Mouse (Mus musculus) kidney, adult 11 months (tissue): ENCODE results near the gene Ifna15.
"Not testable (repeated sequence)": the region's sequence is repeated elsewhere in the genome, so short reads cannot be mapped to it uniquely, and the experiment has no call there.

Experiments used
- DNase-seq: peaks from one replicate; pipeline ENCODE4 v3.0.0; 2022

Gene Ifna15

DNA sequence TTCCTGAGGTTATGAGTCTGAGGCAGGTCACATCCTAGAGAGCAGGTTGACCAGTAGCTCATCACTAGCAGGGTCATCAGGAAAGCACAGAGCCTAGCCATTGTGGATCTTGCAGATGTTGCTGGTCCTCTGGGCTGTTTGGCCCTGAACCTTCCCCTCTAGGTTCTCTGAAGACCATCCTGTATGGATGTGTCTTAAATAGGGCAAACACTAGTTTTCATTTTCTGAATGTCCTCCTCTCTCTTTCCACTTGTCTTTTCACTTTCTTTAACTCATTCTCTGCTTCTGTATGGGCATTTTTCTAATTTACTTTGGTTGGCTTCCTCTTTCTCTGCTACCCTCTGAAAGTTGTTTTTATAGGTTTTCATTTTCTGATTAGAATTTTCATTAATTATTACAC is at the start of gene Ifna15:
Gene Ifna15 (minus strand): TSS at position 101 of the 400 bp plus-strand sequence.
- not testable (repeated sequence) for DNase-seq

DNA sequence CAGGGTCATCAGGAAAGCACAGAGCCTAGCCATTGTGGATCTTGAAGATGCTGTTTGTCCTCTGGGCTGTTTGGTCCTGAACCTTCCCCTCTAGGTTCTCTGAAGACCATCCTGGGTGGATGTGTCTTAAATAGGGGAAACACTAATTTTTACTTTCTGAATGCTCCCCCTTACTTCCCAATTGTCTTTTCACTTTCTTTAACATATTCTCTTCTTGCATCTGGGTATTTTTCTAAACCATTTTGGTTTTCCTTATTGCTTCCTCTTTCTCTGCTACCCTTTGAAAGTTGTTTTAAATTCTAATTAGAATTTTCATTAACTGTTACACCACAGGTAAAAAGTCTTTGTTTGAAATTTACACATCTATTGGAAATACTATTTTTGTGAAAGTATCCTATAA is 45.2 kb upstream of the Ifna15 start, which contains the start of gene Ifna12:
Gene Ifna12 (minus strand): TSS at position 101 of the 400 bp plus-strand sequence.
- DNase-seq: no peak

DNA sequence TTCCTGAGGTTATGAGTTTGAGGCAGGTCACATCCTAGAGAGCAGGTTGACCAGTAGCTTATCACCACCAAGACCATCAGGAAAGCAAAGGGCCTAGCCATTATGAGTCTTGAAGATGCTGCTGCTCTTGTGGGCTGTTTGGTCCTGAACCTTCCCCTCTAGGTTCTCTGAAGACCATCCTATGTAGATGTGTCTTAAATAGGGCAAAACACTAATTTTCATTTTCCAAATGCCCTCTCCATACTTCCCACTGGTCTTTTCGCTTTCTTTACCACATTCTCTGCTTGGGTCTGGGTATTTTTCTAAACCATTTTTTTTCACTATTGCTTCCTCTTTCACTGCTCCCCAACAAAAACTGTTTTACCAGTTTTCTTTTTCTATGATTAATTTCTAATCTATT is 34.2 kb upstream of the Ifna15 start, which contains the start of gene Ifna9:
Gene Ifna9 (minus strand): TSS at position 101 of the 400 bp plus-strand sequence.
- no peak for DNase-seq

DNA sequence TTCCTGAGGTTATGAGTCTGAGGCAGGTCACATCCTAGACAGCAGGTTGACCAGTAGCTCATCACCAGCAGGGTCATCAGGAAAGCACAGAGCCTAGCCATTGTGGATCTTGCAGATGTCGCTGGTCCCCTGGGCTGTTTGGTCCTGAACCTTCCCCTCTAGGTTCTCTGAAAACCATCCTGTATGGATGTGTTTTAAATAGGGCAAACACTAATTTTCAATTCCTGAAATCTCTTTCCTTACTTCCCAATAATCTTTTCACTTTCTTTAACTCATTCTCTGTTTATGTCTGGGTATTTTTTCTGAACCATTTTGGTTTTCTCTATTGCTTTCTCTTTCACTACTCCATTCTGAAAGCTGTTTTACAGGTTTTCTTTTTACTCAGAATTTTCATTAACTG is 13.7 kb upstream of the Ifna15 start, which contains the start of gene Ifna14:
Gene Ifna14 (minus strand): TSS at position 101 of the 400 bp plus-strand sequence.
- DNase-seq: no peak

DNA sequence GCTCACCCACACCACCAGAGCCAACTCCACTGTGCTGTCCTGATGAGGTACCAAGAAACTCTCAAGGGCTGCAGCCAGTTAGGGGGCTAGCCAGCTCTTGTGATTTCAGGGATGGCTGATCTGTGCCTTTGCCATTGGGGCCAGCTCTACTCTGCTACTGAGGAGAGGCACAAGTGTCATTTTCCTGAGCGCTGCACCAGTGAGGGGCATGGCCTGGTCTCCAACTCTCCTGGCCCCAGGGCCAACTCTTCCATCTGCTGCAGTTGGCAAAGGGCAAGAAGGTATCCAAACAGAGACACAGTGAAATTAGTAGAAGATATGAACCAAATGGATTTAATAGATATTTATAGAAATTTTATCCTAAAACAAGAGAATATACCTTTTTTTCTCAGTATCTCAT is 3.7 kb upstream of the Ifna15 start:
- no peak for DNase-seq

DNA sequence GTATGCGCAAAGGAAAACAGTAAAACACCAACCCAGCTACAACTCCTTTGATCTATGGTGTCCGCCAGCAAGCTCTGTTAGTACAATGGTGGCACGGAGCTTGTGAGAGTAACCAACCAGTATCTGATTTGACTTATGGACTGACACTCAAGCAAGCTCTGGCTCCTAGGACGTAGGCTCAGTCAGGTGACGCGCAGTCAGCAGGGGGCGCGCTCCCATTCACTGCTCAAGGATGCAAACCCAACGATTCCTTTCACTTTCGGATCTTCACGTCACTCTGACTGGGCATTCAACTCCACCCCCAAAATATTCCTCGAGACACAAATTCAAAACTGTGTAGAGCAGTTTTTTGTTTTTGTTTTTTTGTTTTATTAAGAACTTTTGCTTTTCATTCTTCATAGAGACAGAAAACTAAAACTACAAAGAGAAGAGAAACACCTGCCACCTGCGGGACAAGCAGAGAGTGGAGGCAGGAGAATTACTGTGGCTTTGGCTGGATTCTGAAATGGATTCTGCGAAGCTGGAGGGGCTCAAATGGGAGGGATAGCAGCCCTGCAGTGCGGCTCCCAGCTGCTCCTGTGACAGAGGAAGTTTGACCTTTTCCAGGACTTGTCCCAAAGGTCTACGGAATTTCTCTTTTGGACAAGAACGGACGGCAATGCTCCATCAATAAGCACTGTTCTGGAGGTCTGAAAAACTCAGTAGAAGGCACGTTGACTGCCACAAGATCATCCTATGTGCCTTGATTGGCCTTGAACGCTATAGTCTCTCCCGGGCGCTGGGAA is 7.7 kb downstream of the Ifna15 start:
- DNase-seq: peak; percentile 76

DNA sequence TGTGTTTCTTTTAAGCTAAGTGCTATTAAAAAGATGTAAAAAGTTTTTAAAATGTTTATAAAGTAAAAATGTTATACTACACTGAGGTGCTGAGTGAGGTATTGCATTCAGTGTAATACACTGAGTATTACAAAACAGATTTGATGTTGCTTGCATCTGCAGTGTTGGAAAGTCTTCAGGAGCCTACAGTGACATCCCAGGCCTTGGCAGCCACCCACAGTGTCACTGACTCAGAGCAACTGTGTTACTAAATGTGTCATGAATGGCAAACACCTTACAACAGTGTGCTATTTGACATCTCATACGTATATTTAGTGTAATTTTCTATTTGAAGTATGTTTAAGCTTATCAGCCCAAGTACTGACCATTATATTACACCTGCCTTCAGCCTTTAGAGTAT is 10.1 kb downstream of the Ifna15 start:
- DNase-seq: no peak

DNA sequence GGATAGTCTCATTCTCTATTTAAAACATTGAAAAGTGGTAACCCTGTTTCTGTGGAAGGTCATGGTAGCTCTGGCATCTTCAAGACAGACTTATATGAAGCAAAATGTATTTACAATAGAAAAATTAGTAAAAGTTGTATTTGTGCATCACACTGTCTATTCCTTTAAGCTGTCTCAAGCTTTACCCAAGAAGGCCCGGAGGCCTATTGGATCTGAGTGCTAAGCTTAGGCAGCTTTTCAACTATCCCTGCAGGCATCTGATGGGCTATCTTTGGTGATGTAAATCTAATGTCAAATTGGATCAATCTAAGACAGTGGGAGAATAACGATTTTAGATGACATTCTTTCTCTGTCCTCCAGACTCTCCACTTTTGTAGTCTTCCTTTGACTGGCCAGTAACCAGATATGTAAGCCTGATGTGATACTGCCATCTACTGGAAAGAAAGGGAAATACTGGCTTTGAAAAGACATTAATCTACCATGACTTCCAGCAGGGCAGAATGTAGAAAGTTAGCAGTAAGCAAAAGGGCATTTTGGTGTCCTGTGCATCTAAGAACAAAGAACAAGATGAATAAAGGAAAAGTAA is 14.3 kb downstream of the Ifna15 start:
- no peak for DNase-seq

DNA sequence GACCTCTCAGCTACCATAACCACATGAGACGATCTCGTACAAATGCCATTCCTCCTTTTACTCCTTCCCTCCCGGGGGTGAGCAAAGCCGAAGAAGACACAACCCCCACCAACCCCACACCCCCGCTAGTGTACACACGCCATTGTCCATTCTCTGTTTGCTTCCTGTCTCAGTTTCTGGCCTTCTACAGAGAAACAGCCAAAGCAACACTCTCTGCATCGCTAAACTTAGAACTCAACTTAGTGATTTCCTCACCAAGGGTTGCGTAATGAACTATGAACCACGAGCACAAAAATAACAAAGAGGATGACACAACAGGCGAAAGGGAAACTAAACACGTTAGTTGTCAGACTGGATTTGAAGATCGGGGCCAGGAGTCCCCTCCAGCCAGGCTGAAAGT is 20.7 kb downstream of the Ifna15 start:
- no peak for DNase-seq

DNA sequence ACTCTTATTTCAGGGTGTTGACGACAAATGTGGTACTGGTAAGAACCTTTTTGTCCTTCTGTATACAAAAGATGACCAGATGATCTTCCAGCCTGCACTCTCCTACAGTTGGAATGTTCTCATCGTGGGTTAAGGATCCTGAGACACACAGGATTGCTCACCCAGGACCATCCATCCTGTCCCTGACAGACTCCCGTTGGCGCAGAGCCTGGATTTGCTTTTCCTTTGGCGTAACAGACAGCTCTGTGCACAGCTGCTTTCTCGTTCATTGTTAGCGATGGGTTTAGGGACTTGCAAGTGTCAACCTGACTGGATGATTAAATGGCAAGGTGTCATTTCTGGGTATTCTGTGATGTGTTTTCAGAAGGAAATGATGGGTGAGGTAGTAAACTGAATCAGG is 21.4 kb downstream of the Ifna15 start:
- DNase-seq: no peak

DNA sequence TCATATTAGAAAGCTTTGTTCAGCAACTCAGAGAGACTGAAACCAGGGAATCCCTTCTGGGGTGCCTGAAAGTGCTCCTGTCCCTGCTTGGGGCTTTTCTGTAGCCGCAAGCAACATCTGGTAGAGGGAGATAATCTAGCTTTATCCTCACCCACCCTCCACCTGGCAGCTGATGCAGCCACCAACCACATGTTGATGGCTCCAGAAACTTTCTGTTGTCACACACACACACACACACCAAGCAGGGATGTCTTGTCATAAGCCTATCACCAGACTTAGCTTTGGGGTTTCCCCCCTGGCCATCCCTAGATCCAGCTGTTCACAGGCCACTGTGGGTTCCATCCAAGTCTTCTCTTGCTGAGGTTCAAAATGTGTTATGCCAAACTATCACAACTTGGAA is 22.3 kb downstream of the Ifna15 start:
- no peak for DNase-seq

DNA sequence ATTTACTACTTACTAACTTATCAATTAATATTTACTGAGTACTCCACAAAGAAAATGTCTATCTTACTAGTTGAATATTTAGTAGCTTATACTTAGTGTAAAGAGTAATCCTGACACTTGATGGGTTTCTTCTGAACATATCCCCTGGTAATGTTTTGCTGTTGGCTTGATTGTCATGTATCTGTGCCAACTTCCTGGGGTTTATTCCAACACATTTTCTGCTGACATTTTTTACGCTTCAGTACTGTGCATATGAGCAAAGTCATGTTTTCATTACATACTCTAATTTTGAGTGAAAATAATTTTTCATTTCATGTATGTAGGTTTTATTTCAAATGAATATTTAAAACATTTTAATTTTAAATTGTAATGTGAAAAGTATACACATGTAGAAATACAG is 23.1 kb downstream of the Ifna15 start:
- no peak for DNase-seq

DNA sequence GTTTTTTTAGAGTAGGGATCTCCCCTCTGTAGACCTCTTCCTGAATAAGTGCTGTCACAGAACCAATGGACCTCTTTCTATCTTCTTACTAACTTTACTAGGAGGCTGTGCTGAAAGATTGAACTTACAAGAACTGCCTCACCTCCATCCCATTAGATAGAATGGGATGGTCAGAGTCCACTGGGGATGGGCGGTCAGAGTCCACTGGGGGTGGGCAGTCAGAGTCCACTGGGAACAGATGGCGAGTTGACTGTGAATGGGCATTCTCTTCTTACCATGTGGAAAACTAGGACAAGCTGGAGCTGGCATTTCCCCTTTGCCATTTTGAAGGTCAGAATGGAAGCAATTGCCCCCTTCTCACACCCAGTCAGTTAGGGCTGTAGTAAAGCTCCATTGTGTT is 24.5 kb downstream of the Ifna15 start:
- peak; percentile 65 for DNase-seq

DNA sequence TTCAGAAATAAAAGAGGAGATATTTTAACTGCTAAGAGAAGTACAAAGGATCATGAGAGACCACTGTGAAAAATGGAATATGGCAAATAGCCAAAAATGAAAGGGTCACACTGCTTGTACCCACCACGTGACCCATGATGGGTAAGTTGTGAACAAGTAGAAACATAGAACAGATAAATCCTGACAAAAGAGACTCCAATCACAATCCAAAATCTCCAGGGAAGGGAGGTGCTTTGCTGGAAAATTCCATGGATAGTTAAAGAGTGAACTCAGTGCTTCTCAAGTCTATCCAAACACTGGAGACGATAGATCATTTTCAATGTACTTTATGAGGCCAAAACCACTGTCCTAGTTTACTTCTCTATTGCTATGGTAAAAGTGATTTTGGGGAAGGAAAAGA is 27.2 kb downstream of the Ifna15 start:
- DNase-seq: no peak

DNA sequence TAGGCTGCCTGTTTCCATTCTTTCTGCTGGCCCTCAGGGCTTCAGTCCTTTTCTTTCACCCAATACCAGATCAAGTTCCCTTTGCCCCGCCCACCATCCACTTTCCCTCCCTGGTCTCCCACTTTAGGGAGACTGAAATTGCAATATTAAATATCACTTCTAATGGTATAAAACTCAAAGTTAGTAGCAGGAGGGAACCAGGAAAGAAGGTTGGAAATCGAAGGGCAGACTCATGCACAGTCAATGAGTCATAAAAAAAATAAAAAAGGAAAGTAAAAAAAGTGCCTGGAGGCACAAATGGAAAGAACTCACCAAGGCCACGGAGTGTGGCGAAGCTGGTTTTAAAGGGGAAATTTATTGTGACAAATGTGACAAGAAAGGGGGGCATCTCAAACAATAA is 27.8 kb downstream of the Ifna15 start:
- no peak for DNase-seq

DNA sequence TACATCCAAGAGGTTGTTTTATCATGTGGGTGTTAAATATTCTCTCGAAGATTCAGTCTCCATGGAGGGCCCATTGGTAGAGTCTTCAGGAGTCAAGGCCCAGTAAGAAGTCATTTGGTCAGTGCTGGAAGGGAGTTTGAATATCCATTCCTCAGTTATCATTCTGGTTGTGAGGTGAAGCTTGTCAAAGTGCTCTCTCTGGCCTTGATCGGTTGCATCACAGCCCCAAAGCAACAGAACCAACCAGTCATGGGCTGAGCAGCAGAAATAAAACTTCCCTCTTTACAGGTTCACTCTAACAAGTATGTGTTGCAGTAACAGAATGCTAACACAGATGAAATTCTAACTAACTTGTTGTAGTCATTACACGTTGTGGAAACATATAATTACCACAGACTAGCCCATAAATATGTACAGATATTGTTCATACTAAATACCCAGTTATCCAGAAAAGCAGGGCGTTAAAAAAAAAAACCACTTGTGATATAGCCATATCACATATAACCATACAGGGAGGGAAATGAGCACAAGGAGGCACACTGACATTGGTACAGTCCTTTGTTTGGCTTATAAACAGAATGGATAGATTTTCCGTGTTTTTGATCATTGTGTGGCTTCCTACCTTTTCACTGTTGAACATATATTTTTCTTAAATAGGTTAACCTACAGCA is 31.5 kb downstream of the Ifna15 start:
- DNase-seq: no peak

DNA sequence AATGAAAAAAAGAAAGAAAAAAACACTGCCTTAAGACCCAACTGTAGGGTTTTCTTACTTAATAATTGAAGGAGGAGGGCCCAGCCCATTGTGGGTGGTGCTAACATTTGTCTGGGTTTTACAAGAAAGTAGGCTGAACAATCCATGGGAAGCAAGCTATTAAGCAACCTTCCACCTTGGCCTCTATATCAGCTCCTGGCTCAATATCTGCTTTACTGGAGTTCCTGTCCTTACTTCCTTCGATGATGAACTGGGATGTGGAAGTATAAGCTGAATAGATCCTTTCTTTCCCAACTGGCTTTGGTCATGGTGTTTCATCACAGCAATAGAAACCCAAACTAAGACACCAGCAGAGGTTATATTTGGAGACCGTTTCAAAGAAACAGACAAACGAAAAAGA is 32.7 kb downstream of the Ifna15 start:
- DNase-seq: no peak

DNA sequence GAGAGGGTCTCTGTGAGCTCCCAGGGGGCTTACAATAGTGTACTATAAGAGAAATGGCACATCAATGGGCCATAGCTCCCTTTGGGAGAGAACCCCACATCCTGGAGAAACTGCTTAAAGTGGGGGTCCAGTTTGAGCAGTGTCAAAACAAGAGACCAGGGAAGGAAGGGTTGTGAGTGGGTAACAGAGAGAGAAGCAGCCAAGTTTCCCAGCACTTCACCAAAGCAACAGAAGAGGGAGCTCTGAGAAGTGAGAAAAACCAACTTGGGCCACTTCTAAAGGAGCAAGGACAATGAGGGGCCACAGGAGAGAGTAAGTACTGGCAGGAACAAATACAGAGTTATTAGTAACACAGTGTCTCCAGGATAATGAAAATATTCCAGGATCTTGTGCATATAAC is 34.8 kb downstream of the Ifna15 start:
- DNase-seq: no peak

DNA sequence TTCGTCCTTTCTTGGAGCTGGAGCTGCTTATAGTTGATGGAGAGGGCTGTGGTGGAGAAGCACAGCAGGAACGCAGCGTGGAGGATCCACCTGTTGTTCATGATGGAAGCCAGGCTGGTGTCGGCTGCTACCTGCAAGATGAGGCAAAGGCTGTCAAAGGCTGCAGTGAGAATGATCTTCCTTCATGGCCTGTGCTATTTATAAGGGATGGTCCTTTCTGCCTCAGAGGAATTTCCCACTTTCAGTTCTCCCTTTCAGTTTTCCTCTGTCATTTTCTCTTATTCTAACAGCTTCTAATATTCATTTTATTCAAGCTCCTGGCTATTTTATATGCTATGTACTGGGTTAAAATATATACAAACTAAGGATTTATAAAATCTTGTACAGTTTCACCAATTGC is 35.4 kb downstream of the Ifna15 start, which contains the start of gene Ifnb1:
Gene Ifnb1 (minus strand): TSS at position 101 of the 400 bp plus-strand sequence.
- no peak for DNase-seq

DNA sequence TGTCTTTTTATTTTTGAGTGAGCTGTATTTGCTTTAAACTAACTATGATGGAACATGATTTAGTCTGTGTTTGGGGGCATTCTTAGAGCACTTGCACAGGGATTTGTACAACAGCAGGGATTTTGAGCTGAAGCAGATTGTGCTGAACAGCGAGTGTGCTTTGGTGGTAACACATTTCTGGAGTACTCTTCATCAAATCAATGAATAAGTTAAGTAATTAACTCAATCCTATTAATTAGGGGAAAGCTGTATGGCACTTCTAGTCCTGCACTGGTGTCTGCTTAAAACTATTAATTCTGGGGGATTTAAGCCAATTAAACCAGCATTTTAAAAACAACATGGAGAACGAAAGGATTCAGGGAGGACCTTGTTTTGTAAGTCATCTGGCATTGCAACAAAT is 40.1 kb downstream of the Ifna15 start:
- DNase-seq: no peak

DNA sequence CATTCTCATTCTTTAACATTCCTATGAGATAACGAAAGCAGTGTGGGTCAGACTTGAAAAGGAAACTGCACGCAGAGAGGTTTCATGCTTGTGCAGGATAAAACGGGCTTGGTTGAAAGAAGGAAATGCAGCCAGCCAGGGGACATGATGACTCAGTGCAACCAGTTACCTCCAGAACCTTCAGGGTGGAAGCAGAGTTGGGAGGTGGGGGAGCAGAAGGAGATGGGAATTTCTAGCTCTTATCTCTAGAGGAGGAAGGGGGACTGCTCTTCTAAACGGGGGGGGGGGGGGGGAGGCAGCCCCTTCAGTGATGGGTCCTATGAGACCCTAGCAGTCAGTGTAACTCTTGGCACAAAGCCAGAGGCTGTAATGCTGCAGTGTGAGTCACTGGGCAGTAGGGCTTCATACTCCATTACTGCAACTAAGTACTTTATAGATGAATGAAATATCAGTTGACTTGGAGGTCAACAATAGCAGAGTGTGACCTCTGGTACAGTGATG is 42.3 kb downstream of the Ifna15 start:
- DNase-seq: peak; percentile 52

DNA sequence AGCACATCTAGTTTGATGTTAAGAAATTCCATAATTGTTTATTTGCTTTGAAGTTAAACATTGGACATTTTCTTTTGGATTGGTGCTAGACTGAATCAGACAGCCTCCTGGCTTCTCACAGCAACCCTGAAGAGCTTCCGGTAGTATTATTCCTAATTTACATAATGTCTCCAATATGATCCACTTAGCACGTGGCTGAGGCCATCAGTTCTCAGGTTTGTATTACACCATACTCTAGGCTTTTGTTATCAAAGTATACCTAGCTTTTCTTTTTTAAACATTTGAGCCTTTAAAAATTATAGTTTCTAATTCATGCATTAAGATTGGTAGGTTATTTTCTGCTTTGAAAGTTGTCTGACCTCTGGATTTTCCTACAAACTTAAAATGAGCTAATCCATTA is 42.8 kb downstream of the Ifna15 start:
- no peak for DNase-seq

DNA sequence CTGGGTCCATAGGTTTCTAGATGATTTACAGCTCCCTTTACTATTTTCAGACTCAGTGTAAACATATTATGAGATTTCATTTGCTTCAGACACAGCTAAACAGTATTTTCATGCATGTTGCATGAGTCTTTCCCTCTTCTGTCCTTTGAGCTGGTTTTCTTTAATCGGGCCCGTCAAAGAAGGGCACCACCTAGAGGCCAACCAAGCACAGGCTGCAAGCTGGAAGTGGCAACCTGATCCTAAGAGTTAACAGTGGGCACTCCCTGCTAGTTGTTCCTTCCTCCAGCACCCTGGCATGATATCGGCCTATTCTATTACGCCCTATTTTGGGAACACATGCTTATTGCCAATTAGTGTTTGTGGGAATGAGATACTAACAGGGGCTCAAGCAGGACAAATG is 43.6 kb downstream of the Ifna15 start:
- DNase-seq: peak; percentile 28

DNA sequence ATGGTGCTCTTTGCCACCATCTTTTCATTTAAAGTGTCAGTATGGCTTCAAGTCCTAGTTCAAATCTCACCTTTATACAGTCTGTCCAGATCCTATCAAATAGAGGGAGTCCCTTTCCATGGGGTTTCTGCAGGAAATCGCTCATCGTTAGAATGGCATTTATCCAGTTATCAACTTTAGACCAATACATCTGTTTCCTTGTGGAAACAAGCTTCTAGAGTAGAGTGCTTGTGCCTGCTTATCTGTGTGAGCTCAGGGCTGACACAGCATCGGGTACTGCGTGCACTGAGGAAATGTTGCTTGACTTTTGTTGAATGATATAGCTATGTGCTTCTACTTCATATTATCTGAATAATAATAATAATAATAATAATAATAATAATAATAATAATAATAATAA is 44.3 kb downstream of the Ifna15 start:
- no peak for DNase-seq
